ENCODE assay signal across 8 mouse cellular contexts in genomic region chr8:70352657-70353151, GRCm38 (mm10). TPM values are rescaled to one million over a fixed set of nuclear protein-coding genes. Genes with fewer than 3 reads are reported as not detected.
DNase-seq lines count a peak whose midpoint lies in the region; ATAC-seq and TF ChIP-seq lines count a peak whose summit lies in the region.

No protein-coding gene starts in this region.

- H3K9me3 ChIP-seq in intestine, embryonic 14.5 days (ENCODE audit: control insufficient read depth, low read length) = no peaks in the 10 kb centered on the region
- no peaks in the 10 kb centered on the region for H3K9me3 ChIP-seq in liver, postnatal 0 days (ENCODE audit: low read length)

- no peak for TF ChIP-seq CTCF in embryonic fibroblast, embryonic 13.5 days (IDR thresholded peaks at IDR 0.05; ENCODE audit: borderline replicate concordance, insufficient read depth, low read length)
- TF ChIP-seq CTCF in liver, postnatal 0 days (IDR thresholded peaks at IDR 0.05; ENCODE audit: low read depth) = no peak

- no peak for TF ChIP-seq EP300 in liver, postnatal 0 days (IDR thresholded peaks at IDR 0.05; ENCODE audit: low read depth)

- ATAC-seq in intestine, embryonic 14.5 days (replicated peaks; ENCODE audit: low FRiP score, low TSS enrichment, low read depth) = peak; percentile 63
- ATAC-seq in liver, postnatal 0 days = peak; percentile 58

- H3K36me3 ChIP-seq in intestine, embryonic 14.5 days (ENCODE audit: control insufficient read depth, insufficient read depth, low read length) = peaks cover 26% of the 10 kb centered on the region
- H3K36me3 ChIP-seq in liver, postnatal 0 days (replicated peaks; ENCODE audit: insufficient read depth, low read length) = peaks cover 21% of the 10 kb centered on the region

- 0 out of 2 replicates have a peak overlapping the region, but pooled peaks have one; percentile 38 for H3K27ac ChIP-seq in embryonic fibroblast, embryonic 13.5 days (ENCODE audit: insufficient read depth, low read length)
- H3K27ac ChIP-seq in intestine, embryonic 14.5 days (ENCODE audit: low read depth) = peak overlapping the region; percentile 86
- H3K27ac ChIP-seq in liver, postnatal 0 days (ENCODE audit: low read depth) = peak overlapping the region; percentile 98

- no peaks in the 10 kb centered on the region for H3K27me3 ChIP-seq in intestine, embryonic 14.5 days (replicated peaks; ENCODE audit: control insufficient read depth, insufficient read depth, low read length)
- no peaks in the 10 kb centered on the region for H3K27me3 ChIP-seq in liver, postnatal 0 days (ENCODE audit: insufficient read depth, low read length)

- H3K4me3 ChIP-seq in embryonic fibroblast, embryonic 13.5 days (ENCODE audit: insufficient read depth, low read length) = peak overlapping the region; percentile 73
- H3K4me3 ChIP-seq in intestine, embryonic 14.5 days (ENCODE audit: low read depth, low read length) = peak overlapping the region; percentile 99
- peak overlapping the region; percentile 91 for H3K4me3 ChIP-seq in liver, postnatal 0 days (ENCODE audit: low read depth, low read length)

- H3K4me1 ChIP-seq in embryonic fibroblast, embryonic 13.5 days (ENCODE audit: control insufficient read depth, insufficient read depth, low read length) = peaks cover 13% of the 10 kb centered on the region
- peaks cover 31% of the 10 kb centered on the region for H3K4me1 ChIP-seq in intestine, embryonic 14.5 days (replicated peaks; ENCODE audit: control insufficient read depth, insufficient read depth, low read length)
- peaks cover 72% of the 10 kb centered on the region for H3K4me1 ChIP-seq in liver, postnatal 0 days (ENCODE audit: insufficient read depth)

- peak overlapping the region; percentile 100 for H3K4me2 ChIP-seq in intestine, embryonic 14.5 days (ENCODE audit: low read length)
- peak overlapping the region; percentile 96 for H3K4me2 ChIP-seq in liver, postnatal 0 days (ENCODE audit: low read depth, low read length)

- TF ChIP-seq POLR2A in embryonic fibroblast, embryonic 13.5 days (IDR thresholded peaks at IDR 0.05; ENCODE audit: low read depth, low read length) = no peak

- under 1% methylated on average over 46 of the region's 64 CpGs for WGBS in intestine, embryonic 14.5 days
- WGBS in liver, postnatal 0 days (ENCODE audit: insufficient replicate concordance) = under 1% methylated on average over 45 of the region's 64 CpGs

- H3K9ac ChIP-seq in intestine, embryonic 14.5 days (ENCODE audit: low read length) = peak overlapping the region; percentile 96
- peak overlapping the region; percentile 100 for H3K9ac ChIP-seq in liver, postnatal 0 days (replicated peaks)

- peak; percentile 65 for DNase-seq in cerebellum, adult 11-12 months
- DNase-seq in cerebellum, postnatal 14 days = no peak
- peak; percentile 75 to 78 for DNase-seq in B cell, adult 2 months
- DNase-seq in intestine, embryonic 14.5 days (ENCODE audit: low spot score) = no peak
- DNase-seq in liver, postnatal 0 days = no peak
- DNase-seq in testis, postnatal 10 days (ENCODE audit: low spot score) = peak; percentile 76
- DNase-seq in cerebellum, adult 11 months = no peak

RNA-seq across cellular contexts. Expression of gene Upf1, which starts 0.4 kb away (rescaled TPM):
- polyA plus RNA-seq in embryonic fibroblast, embryonic 13.5 days (2011; ENCODE audit: insufficient read length, low read depth, missing spikeins) = 25.6 and 25.8 TPM in 2 replicates
- 16.6 and 19.4 TPM in 2 replicates for polyA plus RNA-seq in intestine, embryonic 14.5 days (2014; fragmentation: Nextera tagmentation; extraction: Ambion mirVana)
- polyA plus RNA-seq in liver, postnatal 0 days (2015; fragmentation: Nextera tagmentation; extraction: Ambion mirVana) = 6.7 and 7.1 TPM in 2 replicates

RNA-seq across cellular contexts. Expression of gene Comp, which starts 20.7 kb away (rescaled TPM):
- 1.6 and 1.9 TPM in 2 replicates for polyA plus RNA-seq in embryonic fibroblast, embryonic 13.5 days (2011; ENCODE audit: insufficient read length, low read depth, missing spikeins)
- 0.44 and 0.77 TPM in 2 replicates for polyA plus RNA-seq in intestine, embryonic 14.5 days (2014; fragmentation: Nextera tagmentation; extraction: Ambion mirVana)
- polyA plus RNA-seq in liver, postnatal 0 days (2015; fragmentation: Nextera tagmentation; extraction: Ambion mirVana) = 3.0 and 4.0 TPM in 2 replicates

RNA-seq across cellular contexts. Expression of gene Gdf1, which starts 23.1 kb away (rescaled TPM):
- polyA plus RNA-seq in embryonic fibroblast, embryonic 13.5 days (2011; ENCODE audit: insufficient read length, low read depth, missing spikeins) = not detected in 2 replicates
- polyA plus RNA-seq in intestine, embryonic 14.5 days (2014; fragmentation: Nextera tagmentation; extraction: Ambion mirVana) = 1.8 and 2.1 TPM in 2 replicates
- polyA plus RNA-seq in liver, postnatal 0 days (2015; fragmentation: Nextera tagmentation; extraction: Ambion mirVana) = 0.16 TPM in 1 of 2 replicates, not detected in the other

RNA-seq across cellular contexts. Expression of gene Cers1, which starts 37.1 kb away (rescaled TPM):
- 2.6 and 3.2 TPM in 2 replicates for polyA plus RNA-seq in embryonic fibroblast, embryonic 13.5 days (2011; ENCODE audit: insufficient read length, low read depth, missing spikeins)
- 4.3 and 4.6 TPM in 2 replicates for polyA plus RNA-seq in intestine, embryonic 14.5 days (2014; fragmentation: Nextera tagmentation; extraction: Ambion mirVana)
- 0.12 TPM in 1 of 2 replicates, not detected in the other for polyA plus RNA-seq in liver, postnatal 0 days (2015; fragmentation: Nextera tagmentation; extraction: Ambion mirVana)

RNA-seq across cellular contexts. Expression of gene Cope, which starts 50.4 kb away (rescaled TPM):
- polyA plus RNA-seq in embryonic fibroblast, embryonic 13.5 days (2011; ENCODE audit: insufficient read length, low read depth, missing spikeins) = 129 and 132 TPM in 2 replicates
- polyA plus RNA-seq in intestine, embryonic 14.5 days (2014; fragmentation: Nextera tagmentation; extraction: Ambion mirVana) = 331 and 336 TPM in 2 replicates
- 162 and 171 TPM in 2 replicates for polyA plus RNA-seq in liver, postnatal 0 days (2015; fragmentation: Nextera tagmentation; extraction: Ambion mirVana)

Comparison
In these comparisons a context has a peak if more than half of its experiments do, and no peak if none do; other contexts are left out.
1. DNase-seq: peak in cerebellum, adult 11-12 months (single experiment), B cell, adult 2 months (2 of 2) and testis, postnatal 10 days (single experiment); none in cerebellum, postnatal 14 days (0 of 2), intestine, embryonic 14.5 days (single experiment), liver, postnatal 0 days (single experiment) and cerebellum, adult 11 months (single experiment).
2. H3K27ac ChIP-seq: peak in every context shown above with its lines; median percentile 98 in liver, postnatal 0 days; 86 in intestine, embryonic 14.5 days; 38 in embryonic fibroblast, embryonic 13.5 days.
3. Peak in every context shown above with its lines, with median percentiles within 50 percentile points of each other: H3K4me3 ChIP-seq.